ENCODE assay signal across 20 mouse cellular contexts in genomic region chr12:5432688-5433087, GRCm38 (mm10). TPM values are rescaled to one million over a fixed set of nuclear protein-coding genes. Genes with fewer than 3 reads are reported as not detected.
A peak's percentile ranks its signal among the peaks of the same experiment; 100 is the strongest.
DNase-seq lines count a peak whose midpoint lies in the region; ATAC-seq and TF ChIP-seq lines count a peak whose summit lies in the region.
"Had no signal": no experiment of that assay in that cellular context is flagged by ENCODE, and none has a peak within 500 bp of the region (broad histone marks: within the 10 kb centered on the region; RNA-seq: fewer than 3 reads in every experiment).

No protein-coding gene starts in this region.

- H3K27me3 ChIP-seq in kidney, adult 2 months (replicated peaks; ENCODE audit: control insufficient read depth, insufficient read depth, low read length): no peaks in the 10 kb centered on the region
- H3K27me3 ChIP-seq in kidney, embryonic 16.5 days (ENCODE audit: insufficient read depth, low read length): no peaks in the 10 kb centered on the region
- H3K27me3 ChIP-seq: embryonic facial prominence, embryonic 12.5 days had no signal

- DNase-seq in kidney, adult 2 months: peak; percentile 6
- DNase-seq in kidney, adult 18-20 months: no peak
- DNase-seq in kidney, adult 11 months: no peak
- peak; percentile 57 for DNase-seq in brain, embryonic 14.5 days (ENCODE audit: low read depth)
- DNase-seq: adrenal gland, adult 2 months; adrenal gland, postnatal 10 days; adrenal gland, postnatal 25 days; cerebellum, adult 11-12 months; cerebellum, adult 2 months; cerebellum, adult 9-10 months; cerebellum, postnatal 10 days; cerebellum, postnatal 25 days had no signal

- H3K9ac ChIP-seq in kidney, embryonic 16.5 days (replicated peaks; ENCODE audit: low read length): no peak overlapping the region
- H3K9ac ChIP-seq: embryonic facial prominence, embryonic 12.5 days had no signal

- no peaks in the 10 kb centered on the region for H3K4me1 ChIP-seq in kidney, adult 2 months (ENCODE audit: control insufficient read depth, insufficient read depth, low read length)
- H3K4me1 ChIP-seq in kidney, embryonic 16.5 days (ENCODE audit: insufficient read depth, low read length): peaks cover 3% of the 10 kb centered on the region; the same call in 1 of the 2 replicates

- H3K36me3 ChIP-seq in kidney, adult 2 months (ENCODE audit: control insufficient read depth, insufficient read depth, low read length): no peaks in the 10 kb centered on the region
- H3K36me3 ChIP-seq in kidney, embryonic 16.5 days (ENCODE audit: insufficient read depth, low read length): no peaks in the 10 kb centered on the region
- H3K36me3 ChIP-seq: embryonic facial prominence, embryonic 10.5 days; embryonic facial prominence, embryonic 12.5 days had no signal

- TF ChIP-seq POLR2A in kidney, adult 2 months (IDR thresholded peaks at IDR 0.05; ENCODE audit: low read depth, low read length): no peak
- TF ChIP-seq POLR2A in brain, embryonic 14.5 days (IDR thresholded peaks at IDR 0.05; ENCODE audit: borderline replicate concordance, extremely low read depth, insufficient read depth, insufficient read length, poor library complexity, severe bottlenecking): no peak

- no peak for TF ChIP-seq CTCF in kidney, adult 2 months (conservative IDR thresholded peaks at IDR 0.05; ENCODE audit: insufficient read depth, insufficient read length, low read depth, low read length)
- no peak for TF ChIP-seq CTCF in brain, embryonic 14.5 days (IDR thresholded peaks at IDR 0.05; ENCODE audit: borderline replicate concordance, extremely low read depth, insufficient read depth, insufficient read length)

- WGBS in kidney, adult 2 months: 44% methylated on average over 3 of the region's 3 CpGs
- 63% methylated on average over 3 of the region's 3 CpGs for WGBS in kidney, embryonic 16.5 days

- H3K27ac ChIP-seq in kidney, adult 2 months (ENCODE audit: insufficient read depth, low read depth, low read length): no peak overlapping the region
- H3K27ac ChIP-seq in kidney, embryonic 16.5 days (ENCODE audit: low read length): no peak overlapping the region
- H3K27ac ChIP-seq: embryonic facial prominence, embryonic 10.5 days; embryonic facial prominence, embryonic 12.5 days had no signal

- 0 out of 2 replicates have a peak, but pooled peaks have one; percentile 50 for ATAC-seq in kidney, embryonic 16.5 days (ENCODE audit: low FRiP score, low TSS enrichment)
- no peak for ATAC-seq in erythroid progenitor cell, adult 5-6 weeks (replicated peaks; ENCODE audit: low FRiP score, poor library complexity, severe bottlenecking)
- ATAC-seq: forebrain, embryonic 14.5 days; forebrain, embryonic 16.5 days had no signal

- H3K4me3 ChIP-seq in kidney, adult 2 months (ENCODE audit: insufficient read depth, low read depth, low read length): no peak overlapping the region
- H3K4me3 ChIP-seq in kidney, embryonic 16.5 days (ENCODE audit: low read length): no peak overlapping the region
- H3K4me3 ChIP-seq: embryonic facial prominence, embryonic 10.5 days; embryonic facial prominence, embryonic 12.5 days had no signal

- H3K9me3 ChIP-seq in kidney, embryonic 16.5 days (ENCODE audit: low read length): no peaks in the 10 kb centered on the region
- H3K9me3 ChIP-seq: embryonic facial prominence, embryonic 10.5 days; embryonic facial prominence, embryonic 12.5 days had no signal

- H3K4me2 ChIP-seq in kidney, embryonic 16.5 days (replicated peaks; ENCODE audit: low read depth, low read length): no peak overlapping the region
- H3K4me2 ChIP-seq: embryonic facial prominence, embryonic 12.5 days had no signal

RNA-seq across cellular contexts. Expression of gene Klhl29, which starts 57.2 kb away (rescaled TPM):
- 2.4 and 3.1 TPM in 2 replicates for polyA plus RNA-seq in kidney, adult 2 months (2012; rRNA removed)
- 0.31 and 0.51 TPM in 2 replicates for polyA plus RNA-seq in kidney, embryonic 16.5 days (2015; fragmentation: Nextera tagmentation; extraction: Ambion mirVana)
- polyA plus RNA-seq in brain, embryonic 14.5 days (2012; rRNA removed): 35.0 and 36.1 TPM in 2 replicates
- total RNA-seq in erythroid progenitor cell, adult 5-6 weeks (2015; ENCODE audit: low replicate concordance): not detected in 2 replicates
- not detected in 2 replicates for total RNA-seq in erythroid progenitor cell, adult 5-6 weeks (2017; ENCODE audit: low replicate concordance)
- total RNA-seq: MEL had no signal
- polyA plus RNA-seq: C2C12 had no signal

Comparison
In these comparisons a context has a peak if more than half of its experiments do, and no peak if none do; other contexts are left out.
1. DNase-seq: peak in kidney, adult 2 months (single experiment) and brain, embryonic 14.5 days (single experiment); none in kidney, adult 18-20 months (single experiment) and kidney, adult 11 months (single experiment).